Mouse (Mus musculus) brain, embryonic 14.5 days (tissue): ENCODE data around the gene Ptgis.

ENCODE experiments used
- CTCF ChIP-seq: fragments of 200-500 bp; IDR thresholded peaks from 2 replicates; pipeline ENCODE4 v1.5.1; 2012; ENCODE audit warnings: inconsistent platforms, mild to moderate bottlenecking, moderate library complexity, borderline replicate concordance; ENCODE audit not compliant: insufficient read depth, insufficient read length; ENCODE audit errors: extremely low read depth
- POLR2A ChIP-seq: fragments of 200-500 bp; IDR thresholded peaks from 2 replicates; pipeline ENCODE4 v1.6.1; 2012; ENCODE audit warnings: mild to moderate bottlenecking, inconsistent platforms, borderline replicate concordance; ENCODE audit not compliant: poor library complexity, insufficient read depth, insufficient read length, severe bottlenecking; ENCODE audit errors: extremely low read depth

DNA sequence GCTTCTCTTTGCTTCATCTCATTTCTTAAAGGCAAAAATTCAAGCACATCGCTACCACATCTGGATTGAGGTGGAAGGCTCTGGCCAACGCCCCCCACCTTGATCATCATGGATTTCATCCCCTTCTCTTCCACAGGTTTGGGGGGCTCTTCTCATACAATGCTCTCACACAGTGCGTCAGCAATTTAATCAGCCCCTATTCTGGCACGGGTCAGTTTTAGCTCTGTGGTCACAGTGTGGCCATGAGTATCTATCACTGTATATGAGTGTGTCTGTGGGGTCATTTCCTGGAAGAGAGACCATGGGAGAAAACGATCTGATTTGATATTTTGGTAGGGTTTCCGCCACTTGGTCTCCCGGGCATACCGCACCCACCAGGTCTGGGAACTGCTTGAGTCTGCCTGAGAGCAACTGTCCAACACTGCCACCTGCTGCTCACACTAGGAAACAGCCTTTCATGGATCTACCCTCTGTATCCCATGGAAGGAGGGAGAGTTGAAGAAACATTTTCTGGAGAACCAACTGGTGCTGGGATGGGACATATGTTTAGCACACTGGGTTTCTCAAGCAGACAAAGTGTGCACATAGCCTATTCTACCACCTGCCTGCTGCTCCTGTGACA, 21.1 kb downstream of the Ptgis start:
- TF ChIP-seq CTCF (peak; percentile 94), POLR2A (no peak)
